ENCODE assay signal across 23 mouse cellular contexts in the genomic region with DNA sequence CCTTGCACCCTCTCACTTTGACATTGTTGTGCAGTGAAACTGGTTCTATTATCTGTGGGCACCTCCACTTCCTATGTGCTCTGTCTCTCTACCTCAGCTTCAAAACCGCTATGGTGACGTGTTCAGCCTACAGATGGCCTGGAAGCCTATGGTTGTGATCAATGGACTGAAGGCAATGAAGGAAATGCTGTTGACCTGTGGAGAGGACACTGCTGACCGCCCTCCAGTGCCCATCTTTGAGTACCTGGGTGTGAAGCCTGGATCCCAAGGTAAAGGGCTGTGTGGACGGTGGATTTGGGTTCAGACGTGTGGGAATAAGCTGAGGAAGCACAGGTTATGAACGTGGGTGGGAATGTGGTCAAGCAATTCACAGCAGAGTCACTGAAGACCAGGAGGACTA. TPM values are rescaled to one million over a fixed set of nuclear protein-coding genes. Genes with fewer than 3 reads are reported as not detected.
DNase-seq lines count a peak whose midpoint lies in the region; ATAC-seq and TF ChIP-seq lines count a peak whose summit lies in the region.
"Not testable (repeated sequence)": the region's sequence is repeated elsewhere in the genome, so short reads cannot be mapped to it uniquely, and the experiment has no call there.
"Had no signal": no experiment of that assay in that cellular context is flagged by ENCODE, and none has a peak within 500 bp of the region (broad histone marks: within the 10 kb centered on the region; RNA-seq: fewer than 3 reads in every experiment).

No protein-coding gene starts in this region.

- not testable (repeated sequence) for TF ChIP-seq CTCF in liver, adult 2 months (IDR thresholded peaks at IDR 0.05; ENCODE audit: low read depth, low read length); stomach, postnatal 0 days (IDR thresholded peaks at IDR 0.05; ENCODE audit: low read depth)

- TF ChIP-seq EP300 in stomach, postnatal 0 days (optimal IDR thresholded peaks at IDR 0.05), result not testable (repeated sequence)

- 83% methylated on average over 6 of the region's 6 CpGs for WGBS in embryonic facial prominence, embryonic 10.5 days
- 81% methylated on average over 6 of the region's 6 CpGs for WGBS in intestine, embryonic 14.5 days
- WGBS in liver, adult 2 months, result 43% methylated on average over 6 of the region's 6 CpGs
- 88% methylated on average over 6 of the region's 6 CpGs for WGBS in stomach, postnatal 0 days

- not testable (repeated sequence) for H3K4me2 ChIP-seq in intestine, embryonic 14.5 days (ENCODE audit: low read length); stomach, postnatal 0 days (replicated peaks; ENCODE audit: low read depth)

- not testable (repeated sequence) for H3K27me3 ChIP-seq in embryonic facial prominence, embryonic 10.5 days (replicated peaks; ENCODE audit: low read depth, poor library complexity, severe bottlenecking); intestine, embryonic 14.5 days (replicated peaks; ENCODE audit: control insufficient read depth, insufficient read depth, low read length); liver, adult 2 months (ENCODE audit: control insufficient read depth, insufficient read depth, low read length); stomach, postnatal 0 days (ENCODE audit: control insufficient read depth, insufficient read depth, low read length)

- ATAC-seq in intestine, embryonic 14.5 days (replicated peaks; ENCODE audit: low FRiP score, low TSS enrichment, low read depth); stomach, postnatal 0 days (ENCODE audit: low FRiP score, low TSS enrichment): not testable (repeated sequence)

- H3K36me3 ChIP-seq in embryonic facial prominence, embryonic 10.5 days (replicated peaks); intestine, embryonic 14.5 days (ENCODE audit: control insufficient read depth, insufficient read depth, low read length); stomach, postnatal 0 days (ENCODE audit: control insufficient read depth, insufficient read depth, low read length): not testable (repeated sequence)
- peaks cover 32% of the 10 kb centered on the region for H3K36me3 ChIP-seq in liver, adult 2 months (ENCODE audit: control insufficient read depth, insufficient read depth, low read length)

- peak; percentile 2 for DNase-seq in embryonic facial prominence, embryonic 10.5 days (ENCODE audit: low spot score)
- peak; percentile 66 for DNase-seq in heart, adult 11 months
- peak; percentile 12 for DNase-seq in intestine, embryonic 14.5 days (ENCODE audit: low spot score)
- peak; percentile 21 for DNase-seq in liver, adult 2 months (ENCODE audit: extremely low read depth, low read depth, low spot score)
- peak; percentile 5 for DNase-seq in stomach, postnatal 0 days (ENCODE audit: low spot score)

- H3K27ac ChIP-seq in embryonic facial prominence, embryonic 10.5 days (replicated peaks); intestine, embryonic 14.5 days (ENCODE audit: low read depth); stomach, postnatal 0 days (replicated peaks): not testable (repeated sequence)
- peak overlapping the region; percentile 96 for H3K27ac ChIP-seq in liver, adult 2 months (replicated peaks; ENCODE audit: insufficient read depth, low read depth, low read length)

- TF ChIP-seq POLR2A in liver, adult 2 months (IDR thresholded peaks at IDR 0.05; ENCODE audit: extremely low read depth, insufficient read depth, low read length), result not testable (repeated sequence)

- not testable (repeated sequence) for H3K4me1 ChIP-seq in embryonic facial prominence, embryonic 10.5 days; intestine, embryonic 14.5 days (replicated peaks; ENCODE audit: control insufficient read depth, insufficient read depth, low read length); stomach, postnatal 0 days (replicated peaks; ENCODE audit: control insufficient read depth, insufficient read depth)
- H3K4me1 ChIP-seq in liver, adult 2 months (ENCODE audit: control insufficient read depth, insufficient read depth, low read length), result peaks cover 19% of the 10 kb centered on the region

- not testable (repeated sequence) for H3K4me3 ChIP-seq in embryonic facial prominence, embryonic 10.5 days; intestine, embryonic 14.5 days (ENCODE audit: low read depth, low read length); stomach, postnatal 0 days (ENCODE audit: low read depth, low read length)
- peak overlapping the region; percentile 84 for H3K4me3 ChIP-seq in liver, adult 2 months (ENCODE audit: insufficient read depth, low read depth, low read length)

- not testable (repeated sequence) for H3K79me2 ChIP-seq in liver, adult 2 months (ENCODE audit: control insufficient read depth, insufficient read depth, low read length)

- not testable (repeated sequence) for H3K9me3 ChIP-seq in embryonic facial prominence, embryonic 10.5 days; intestine, embryonic 14.5 days (ENCODE audit: control insufficient read depth, low read length); stomach, postnatal 0 days (ENCODE audit: control insufficient read depth, low read length)

- not testable (repeated sequence) for H3K9ac ChIP-seq in intestine, embryonic 14.5 days (ENCODE audit: low read length); stomach, postnatal 0 days (ENCODE audit: low read length)
- H3K9ac ChIP-seq in liver, adult 2 months (ENCODE audit: low read depth, low read length), result peak overlapping the region; percentile 81

RNA-seq across cellular contexts. Expression of a gene that starts 20.3 kb away (rescaled TPM):
- not detected in 2 replicates for polyA plus RNA-seq in embryonic facial prominence, embryonic 10.5 days (2016; fragmentation: Nextera tagmentation; extraction: Ambion mirVana)
- polyA plus RNA-seq in intestine, embryonic 14.5 days (2014; fragmentation: Nextera tagmentation; extraction: Ambion mirVana), result 0.12 TPM in 1 of 2 replicates, not detected in the other
- total RNA-seq in liver, adult 2 months (2014; rRNA removed), result 46.2 and 99.8 TPM in 2 replicates
- 103 and 162 TPM in 2 replicates for polyA plus RNA-seq in liver, adult 2 months (2012; rRNA removed)
- polyA plus RNA-seq in stomach, postnatal 0 days (2015; fragmentation: Nextera tagmentation; extraction: Ambion mirVana), result 1.6 and 2.0 TPM in 2 replicates
- total RNA-seq: adrenal gland, adult 18-20 months; CH12.LX; forebrain, postnatal 0 days had no signal
- polyA plus RNA-seq: activated CD4-positive, CD25-positive, alpha-beta regulatory T cell, adult 4 months; CD4-positive, CD25-positive, alpha-beta regulatory T cell, adult 4 months; cerebellum, adult 2 months; cortical plate, adult 2 months; embryonic facial prominence, embryonic 11.5 days; embryonic facial prominence, embryonic 13.5 days; embryonic facial prominence, embryonic 15.5 days; forebrain, embryonic 11.5 days; forebrain, embryonic 13.5 days; forebrain, embryonic 15.5 days; forebrain, postnatal 0 days; G1E; Patski had no signal

RNA-seq across cellular contexts. Expression of a gene that starts 46.5 kb away (rescaled TPM):
- not detected in 2 replicates for polyA plus RNA-seq in embryonic facial prominence, embryonic 10.5 days (2016; fragmentation: Nextera tagmentation; extraction: Ambion mirVana)
- polyA plus RNA-seq in intestine, embryonic 14.5 days (2014; fragmentation: Nextera tagmentation; extraction: Ambion mirVana), result not detected in 2 replicates
- total RNA-seq in liver, adult 2 months (2014; rRNA removed), result 729 and 912 TPM in 2 replicates
- 1,682 and 1,823 TPM in 2 replicates for polyA plus RNA-seq in liver, adult 2 months (2012; rRNA removed)
- polyA plus RNA-seq in stomach, postnatal 0 days (2015; fragmentation: Nextera tagmentation; extraction: Ambion mirVana), result 2.1 and 3.6 TPM in 2 replicates
- total RNA-seq: adrenal gland, adult 18-20 months; CH12.LX; forebrain, postnatal 0 days had no signal
- polyA plus RNA-seq: activated CD4-positive, CD25-positive, alpha-beta regulatory T cell, adult 4 months; CD4-positive, CD25-positive, alpha-beta regulatory T cell, adult 4 months; cerebellum, adult 2 months; cortical plate, adult 2 months; embryonic facial prominence, embryonic 11.5 days; embryonic facial prominence, embryonic 13.5 days; embryonic facial prominence, embryonic 15.5 days; forebrain, embryonic 11.5 days; forebrain, embryonic 13.5 days; forebrain, embryonic 15.5 days; forebrain, postnatal 0 days; G1E had no signal

RNA-seq across cellular contexts. Expression of a gene that starts 59.7 kb away (rescaled TPM):
- polyA plus RNA-seq in embryonic facial prominence, embryonic 10.5 days (2016; fragmentation: Nextera tagmentation; extraction: Ambion mirVana), result not detected in 2 replicates
- polyA plus RNA-seq in intestine, embryonic 14.5 days (2014; fragmentation: Nextera tagmentation; extraction: Ambion mirVana), result not detected in 2 replicates
- total RNA-seq in liver, adult 2 months (2014; rRNA removed), result 0.46 and 0.54 TPM in 2 replicates
- polyA plus RNA-seq in liver, adult 2 months (2012; rRNA removed), result 0.32 and 0.91 TPM in 2 replicates
- polyA plus RNA-seq in stomach, postnatal 0 days (2015; fragmentation: Nextera tagmentation; extraction: Ambion mirVana), result not detected in 2 replicates
- total RNA-seq: adrenal gland, postnatal 14 days; adrenal gland, postnatal 36 days; CH12.LX; forebrain, postnatal 0 days; G1E had no signal
- polyA plus RNA-seq: activated CD4-positive, CD25-positive, alpha-beta regulatory T cell, adult 4 months; CD4-positive, CD25-positive, alpha-beta regulatory T cell, adult 4 months; cerebellum, adult 2 months; cortical plate, adult 2 months; embryonic facial prominence, embryonic 11.5 days; embryonic facial prominence, embryonic 13.5 days; embryonic facial prominence, embryonic 15.5 days; erythroblast, embryonic 14.5 days; forebrain, embryonic 11.5 days; forebrain, embryonic 13.5 days; forebrain, embryonic 15.5 days; forebrain, postnatal 0 days; G1E; Patski had no signal

Comparison
In these comparisons a context has a peak if more than half of its experiments do, and no peak if none do; other contexts are left out.
1. DNase-seq: peak in every context shown above with its lines; median percentile 66 in heart, adult 11 months; 21 in liver, adult 2 months; 12 in intestine, embryonic 14.5 days; 5 in stomach, postnatal 0 days; 2 in embryonic facial prominence, embryonic 10.5 days.
2. RNA of a gene that starts 20.3 kb away (polyA plus RNA-seq): 103 to 162 TPM in liver, adult 2 months; 1.6 to 2.0 TPM in stomach, postnatal 0 days, 0.12 TPM in intestine, embryonic 14.5 days and not detected in embryonic facial prominence, embryonic 10.5 days; every median in the first group is over 10 times any median in the second.
3. RNA of a gene that starts 46.5 kb away (polyA plus RNA-seq): 1,682 to 1,823 TPM in liver, adult 2 months; 2.1 to 3.6 TPM in stomach, postnatal 0 days, not detected in embryonic facial prominence, embryonic 10.5 days and not detected in intestine, embryonic 14.5 days; every median in the first group is over 100 times any median in the second.